Mouse (Mus musculus) A20 (cell line): Measurements from ENCODE around the gene Cacng2.

Source experiments
- DNase-seq: peaks from one replicate; pipeline ENCODE4 v3.0.0-alpha.2; 2011; ENCODE audit warnings: low read depth, low spot score

Cacng2 gene

DNA sequence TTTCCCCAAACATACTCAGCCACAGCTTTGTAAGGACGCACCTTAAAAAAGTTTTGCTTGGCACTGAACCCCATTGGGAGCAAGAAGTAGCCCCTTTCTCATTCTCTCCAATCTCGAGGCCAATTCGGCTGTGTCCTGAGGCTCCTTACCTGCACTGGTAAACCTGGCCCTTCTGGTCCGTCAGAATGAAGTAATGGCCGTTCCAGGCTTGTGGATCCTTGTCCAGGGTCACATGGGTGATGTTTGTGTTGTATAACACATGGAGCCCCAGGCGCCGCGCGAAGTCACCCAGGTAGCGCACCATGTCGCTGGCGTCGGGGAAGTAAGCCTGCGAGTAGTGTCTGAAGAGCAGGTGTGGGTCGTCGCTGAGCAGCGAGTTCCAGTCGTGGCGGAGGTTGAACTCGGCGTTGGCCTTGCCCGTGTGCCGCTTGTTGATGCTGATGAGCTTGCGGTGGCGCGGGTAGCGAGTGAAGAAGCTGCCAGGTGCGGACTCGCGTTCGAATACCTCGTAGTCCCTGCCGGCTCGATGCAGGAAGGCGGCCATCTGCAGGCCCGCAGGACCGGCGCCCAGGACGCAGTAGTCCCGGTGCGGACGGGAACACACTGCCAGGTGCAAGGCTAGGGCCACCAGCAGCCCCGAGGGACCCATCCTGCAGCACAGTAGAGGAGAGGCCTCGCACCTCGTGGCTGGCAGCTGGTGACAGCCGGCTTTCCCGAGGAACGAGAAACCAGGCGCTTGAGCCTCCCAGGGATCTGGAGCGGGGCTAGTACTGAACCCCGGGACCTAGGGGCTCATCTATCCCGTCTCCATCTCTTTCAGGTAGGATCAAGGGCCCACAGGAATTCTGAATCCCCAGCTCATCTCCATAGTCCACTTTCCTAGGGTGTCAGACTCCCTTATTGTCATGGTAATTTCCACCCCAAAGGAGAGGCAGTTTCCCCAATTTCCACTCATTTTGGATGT, 164.1 kb downstream of the Cacng2 start:
- DNase-seq = no peak

DNA sequence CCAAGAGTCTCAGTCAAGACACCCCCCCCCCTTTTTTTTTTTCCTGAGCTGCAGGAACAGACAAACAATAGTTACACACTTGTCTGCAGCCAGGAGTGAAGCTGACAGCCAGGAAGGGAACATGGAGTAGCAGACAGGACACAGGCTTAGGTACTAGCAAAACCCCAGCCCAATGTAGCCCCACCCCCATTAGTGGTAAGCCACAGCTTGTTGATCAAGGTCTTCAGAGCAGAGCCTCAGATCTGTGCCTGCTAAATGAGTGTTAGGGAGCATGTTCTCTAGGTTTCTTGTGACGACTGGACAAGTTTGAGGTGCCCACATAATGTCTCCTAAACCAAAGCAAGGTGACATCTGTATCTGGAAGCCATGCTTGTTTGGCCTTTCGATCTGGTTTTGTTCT, 165.5 kb downstream of the Cacng2 start:
- no peak for DNase-seq

DNA sequence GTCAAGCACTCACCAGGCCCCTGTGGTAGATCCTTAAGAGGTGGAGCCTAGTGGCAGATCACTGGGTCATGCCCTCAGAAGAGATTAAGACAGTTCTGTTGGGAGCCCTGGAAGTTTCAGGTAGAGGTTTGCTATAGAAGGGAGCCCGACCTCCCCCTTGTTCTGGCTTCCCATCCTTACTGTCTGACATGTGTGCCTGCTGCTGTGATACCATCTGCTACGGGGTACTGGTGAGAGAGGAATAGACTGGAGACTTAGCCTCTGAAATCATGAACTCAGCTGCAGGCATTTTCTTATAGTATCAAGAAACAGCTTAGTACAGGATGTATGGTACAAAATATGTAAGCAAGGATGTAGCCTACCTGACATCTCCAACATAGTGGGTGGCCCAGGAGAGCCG, 166.9 kb downstream of the Cacng2 start:
- DNase-seq = no peak

DNA sequence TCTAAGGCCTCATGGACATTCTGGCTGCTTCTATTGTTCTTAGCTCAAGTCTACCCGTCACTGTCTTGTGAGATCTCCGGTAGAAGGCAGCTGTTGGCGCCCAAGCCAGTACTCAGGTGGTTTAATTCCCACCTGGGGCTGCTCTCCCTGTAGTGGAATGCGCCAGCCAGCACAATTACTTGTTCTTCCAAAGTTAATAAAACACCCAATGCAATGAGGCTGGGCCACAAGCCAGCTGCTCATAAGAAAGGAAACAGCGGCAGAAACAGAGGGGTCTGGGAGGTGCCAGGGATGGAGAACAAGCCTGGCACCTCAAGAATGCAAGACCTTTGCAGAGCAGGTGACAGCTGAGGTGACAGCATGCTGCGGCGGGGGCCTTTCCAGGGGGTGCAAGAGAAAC, 170.8 kb downstream of the Cacng2 start:
- no peak for DNase-seq

DNA sequence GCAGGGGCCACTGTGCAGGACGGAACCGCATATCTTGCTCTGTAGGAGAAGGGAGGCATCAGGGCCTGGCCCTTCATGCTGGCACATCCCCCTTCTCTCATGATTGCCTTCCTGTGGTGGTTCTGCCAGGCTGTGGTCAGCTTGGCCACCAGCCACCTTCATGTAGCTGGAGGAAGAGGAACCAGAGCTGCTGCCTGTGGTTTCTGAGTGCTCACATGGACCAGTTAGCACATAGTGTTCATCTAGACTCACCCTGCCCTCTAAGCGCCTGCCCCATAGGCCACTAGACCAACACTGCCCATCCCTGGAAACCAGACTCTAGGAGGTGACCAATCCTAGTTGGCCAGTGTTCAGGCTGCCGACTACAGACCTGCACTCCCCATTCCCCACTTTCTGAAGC, 174.1 kb downstream of the Cacng2 start:
- no peak for DNase-seq
